Mouse (Mus musculus): Measurements from ENCODE around the gene Zfand2a. TPM values are rescaled to one million over a fixed set of nuclear protein-coding genes. Genes with fewer than 3 reads are reported as not detected.

Gene Zfand2a
- 6.6 TPM for polyA plus RNA-seq (2014; fragmentation: Illumina TruSeq; extraction: RNeasy Lipid Tissue Mini Kit (QIAGEN cat#74804); ENCODE audit: low read depth, low replicate concordance)

DNA sequence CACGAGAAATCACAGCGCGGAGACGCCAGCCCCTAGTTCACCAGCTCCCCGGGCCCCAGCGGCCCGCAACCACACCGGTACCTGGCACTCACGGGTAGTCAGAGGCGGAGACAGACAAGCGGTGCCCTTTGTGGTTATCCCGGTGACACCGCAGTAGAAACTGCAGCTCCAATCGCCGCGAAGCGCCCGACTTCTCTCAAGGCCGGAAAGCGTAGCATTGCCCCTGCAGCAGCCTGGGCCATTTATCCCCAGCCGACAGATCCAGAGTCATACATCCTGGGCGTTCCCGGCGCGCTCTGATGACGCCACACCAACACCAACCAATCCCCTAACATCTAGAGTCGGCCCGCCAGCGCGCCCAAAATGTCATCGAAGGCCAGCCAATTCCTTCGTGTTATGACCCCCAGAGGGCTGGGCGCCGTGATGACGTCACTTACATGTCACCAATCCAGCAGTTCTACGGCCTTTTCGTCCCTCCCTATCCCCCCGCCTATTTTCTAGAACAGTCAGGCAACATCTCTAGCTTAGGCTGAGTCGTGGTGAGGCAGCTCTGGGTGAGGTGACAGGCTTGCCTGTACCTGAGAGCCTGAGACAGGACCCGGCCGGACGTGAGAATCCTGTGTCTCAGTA lies at the start of gene Zfand2a:
Gene Zfand2a (minus strand): TSS at position 365 of the 630 bp plus-strand sequence.

DNA sequence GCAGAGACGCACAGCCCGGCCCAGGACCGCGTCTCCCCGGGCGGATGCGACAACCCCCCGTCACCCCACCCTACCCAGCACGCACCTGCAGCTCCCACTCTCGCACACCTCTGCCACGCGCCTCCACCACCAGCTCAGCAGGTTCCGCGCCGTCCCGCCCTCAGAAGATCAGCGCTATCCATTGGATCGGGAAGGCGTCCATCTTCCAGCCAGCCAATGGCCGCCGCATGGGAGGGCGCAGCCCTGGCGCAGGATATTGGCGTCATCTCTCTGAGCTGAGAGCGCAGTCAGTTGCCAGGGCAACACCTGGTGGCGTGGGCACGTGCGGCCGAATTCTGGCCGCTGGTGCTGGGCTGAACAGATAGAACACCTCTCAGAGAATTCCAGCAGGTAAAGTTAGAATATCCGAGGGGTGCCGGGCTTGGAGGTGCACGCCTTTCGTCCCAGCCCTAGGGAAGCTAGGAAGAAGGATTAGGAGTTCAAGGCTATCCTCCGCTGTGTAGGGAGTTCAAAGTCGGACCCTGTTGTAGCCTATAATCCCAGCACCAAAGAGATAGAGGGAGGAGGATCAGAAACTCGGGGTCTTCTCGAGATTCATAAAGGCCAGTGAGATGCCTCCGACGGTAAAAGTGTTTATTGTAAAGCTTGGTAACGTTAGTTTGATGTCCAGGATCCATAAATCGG lies 23.8 kb downstream of the Zfand2a start, which contains the start of gene 3110082I17Rik:
Gene 3110082I17Rik (minus strand): TSS at position 144 of the 684 bp plus-strand sequence.

DNA sequence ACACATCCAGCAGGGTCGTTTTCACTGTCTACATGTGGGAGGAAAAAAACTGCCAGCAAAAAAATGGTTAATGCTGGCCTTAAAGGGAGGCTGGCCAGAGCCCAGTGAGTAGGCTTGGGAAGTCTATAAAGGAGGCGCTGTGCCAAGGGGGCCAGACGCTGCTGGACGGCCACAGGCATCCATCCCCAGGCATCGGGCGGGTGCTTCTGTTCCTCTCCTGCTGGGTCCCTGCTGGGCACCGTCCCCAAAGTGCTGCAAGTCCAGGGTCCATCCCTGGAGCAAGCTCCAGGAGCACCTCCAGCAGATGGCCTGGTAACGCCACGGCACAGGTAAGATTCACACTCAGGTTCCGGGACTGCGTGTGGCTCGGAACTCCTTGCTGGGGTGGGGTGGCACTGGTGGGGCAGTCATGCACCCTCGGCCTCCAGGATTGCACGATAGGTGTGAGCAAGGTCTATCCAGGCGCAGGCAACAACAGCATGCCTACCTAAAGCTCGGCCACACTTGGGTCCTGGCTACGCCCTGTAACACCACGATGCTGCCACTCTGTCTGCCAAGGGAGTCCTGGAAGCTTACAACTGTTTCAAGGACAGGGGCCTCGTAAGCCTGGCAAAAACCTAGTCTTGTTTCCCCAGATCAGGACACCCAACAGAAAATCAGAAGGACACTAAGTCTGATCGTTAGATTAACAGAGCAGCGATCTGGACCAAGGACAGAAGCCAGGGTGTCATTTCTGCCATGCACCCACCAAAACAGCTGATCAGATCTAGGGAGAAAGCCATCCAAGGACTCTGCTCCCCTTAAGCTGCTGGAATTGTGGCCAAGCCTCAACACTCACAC lies 61.1 kb downstream of the Zfand2a start, which contains the start of gene Gper1:
Gene Gper1 (plus strand): TSS at position 126 of the 840 bp plus-strand sequence.

Other genes with a start within 250 kb of the Zfand2a start
- gene Get4, start 232.2 kb downstream of the Zfand2a start, polyA plus RNA-seq (2014; fragmentation: Illumina TruSeq; extraction: RNeasy Lipid Tissue Mini Kit (QIAGEN cat#74804); ENCODE audit: low read depth, low replicate concordance) = 5.6 TPM
- gene Adap1, start 158.9 kb downstream of the Zfand2a start, polyA plus RNA-seq (2014; fragmentation: Illumina TruSeq; extraction: RNeasy Lipid Tissue Mini Kit (QIAGEN cat#74804); ENCODE audit: low read depth, low replicate concordance) = not detected
- gene Cox19, start 133.1 kb downstream of the Zfand2a start, polyA plus RNA-seq (2014; fragmentation: Illumina TruSeq; extraction: RNeasy Lipid Tissue Mini Kit (QIAGEN cat#74804); ENCODE audit: low read depth, low replicate concordance) = 18.6 TPM
- not detected for gene Cyp2w1, start 131.9 kb downstream of the Zfand2a start, polyA plus RNA-seq (2014; fragmentation: Illumina TruSeq; extraction: RNeasy Lipid Tissue Mini Kit (QIAGEN cat#74804); ENCODE audit: low read depth, low replicate concordance)
- 8.6 TPM for gene Gpr146, start 106.9 kb downstream of the Zfand2a start, polyA plus RNA-seq (2014; fragmentation: Illumina TruSeq; extraction: RNeasy Lipid Tissue Mini Kit (QIAGEN cat#74804); ENCODE audit: low read depth, low replicate concordance)
- not detected for gene C130050O18Rik, start 79.3 kb downstream of the Zfand2a start, polyA plus RNA-seq (2014; fragmentation: Illumina TruSeq; extraction: RNeasy Lipid Tissue Mini Kit (QIAGEN cat#74804); ENCODE audit: low read depth, low replicate concordance)
- not detected for gene Gper1, start 61.4 kb downstream of the Zfand2a start, polyA plus RNA-seq (2014; fragmentation: Illumina TruSeq; extraction: RNeasy Lipid Tissue Mini Kit (QIAGEN cat#74804); ENCODE audit: low read depth, low replicate concordance)
- 0.40 TPM for gene 3110082I17Rik, start 24.0 kb downstream of the Zfand2a start, polyA plus RNA-seq (2014; fragmentation: Illumina TruSeq; extraction: RNeasy Lipid Tissue Mini Kit (QIAGEN cat#74804); ENCODE audit: low read depth, low replicate concordance)
- not detected for gene Uncx, start 58.9 kb upstream of the Zfand2a start, polyA plus RNA-seq (2014; fragmentation: Illumina TruSeq; extraction: RNeasy Lipid Tissue Mini Kit (QIAGEN cat#74804); ENCODE audit: low read depth, low replicate concordance)

Data from kidney, adult 10 weeks (tissue).